Mouse (Mus musculus) embryonic facial prominence, embryonic 14.5 days (tissue): ENCODE measurements at regions not wholly inside any gene's neighbourhood (a gene's known extent, or its start where the extent isn't known, plus 50 kb on each side); places are given as distances from the start of the nearest gene placed in this dataset.
A peak's percentile ranks its signal among the peaks of the same experiment; 100 is the strongest.

Experiments
- ATAC-seq: fragments of 200-750 bp; cut with Nextera tagmentation; 2 replicates; pipeline ENCODE4 v1.8.0; 2017; ENCODE audit warnings: low read depth, moderate number of reproducible peaks, moderate TSS enrichment
- DNase-seq: peaks from one replicate; pipeline ENCODE4 v3.0.0-alpha.2; 2015; ENCODE audit warnings: low spot score
- H3K27ac ChIP-seq: fragments of 300-500 bp; sonication (generic); replicated peaks from 2 replicates; pipeline ENCODE4 v1.5.1; 2014; ENCODE audit warnings: low read depth, mild to moderate bottlenecking, low read length, moderate library complexity
- H3K27me3 ChIP-seq: fragments of 300-500 bp; sonication (generic); replicated peaks from 2 replicates; pipeline ENCODE4 v1.6.1; 2014; ENCODE audit warnings: low read length; ENCODE audit not compliant: control insufficient read depth, insufficient read depth
- H3K36me3 ChIP-seq: fragments of 300-500 bp; sonication (generic); 2 replicates; pipeline ENCODE4 v1.6.1; 2014; ENCODE audit warnings: low read length, mixed read lengths; ENCODE audit not compliant: control insufficient read depth, insufficient read depth
- H3K4me1 ChIP-seq: fragments of 300-500 bp; sonication (generic); 2 replicates; pipeline ENCODE4 v1.6.1; 2014; ENCODE audit warnings: antibody characterized with exemption, low read length; ENCODE audit not compliant: control insufficient read depth, insufficient read depth
- H3K4me2 ChIP-seq: fragments of 300-500 bp; sonication (generic); 2 replicates; pipeline ENCODE4 v1.6.1; 2014; ENCODE audit warnings: low read depth, mild to moderate bottlenecking, low read length, moderate library complexity, mixed read lengths
- H3K4me3 ChIP-seq: fragments of 300-500 bp; sonication (generic); 2 replicates; pipeline ENCODE4 v1.5.1; 2014; ENCODE audit warnings: low read depth, mild to moderate bottlenecking, low read length
- H3K9ac ChIP-seq: fragments of 300-500 bp; sonication (generic); 2 replicates; pipeline ENCODE4 v1.6.1; 2014; ENCODE audit warnings: low read depth, mild to moderate bottlenecking, low read length, moderate library complexity, mixed read lengths
- H3K9me3 ChIP-seq: fragments of 300-500 bp; sonication (generic); 2 replicates; pipeline ENCODE4 v1.6.1; 2016; ENCODE audit warnings: low read length; ENCODE audit not compliant: control insufficient read depth
- WGBS: fragments of 180-500 bp; shearing (Covaris S2); extraction: QIAGEN DNeasy Blood & Tissue Kit; methylation state at CpG from one replicate; pipeline ENCODE4 v1.1.7; 2014; 5-methylcytosine and 5-hydroxymethylcytosine counted together

GRCm38 (mm10) chr9:112447515-112447914 is 211.8 kb upstream of the Arpp21 start:
- H3K27ac ChIP-seq = no peak overlapping the region
- H3K4me1 ChIP-seq = no peaks in the 10 kb centered on the region
- H3K4me2 ChIP-seq = no peak overlapping the region
- ATAC-seq (no peak), DNase-seq (peak; percentile 31)
- no peak overlapping the region for H3K9ac ChIP-seq
- no peaks in the 10 kb centered on the region for H3K36me3 ChIP-seq
- no peak overlapping the region for H3K4me3 ChIP-seq
- H3K9me3 ChIP-seq = no peaks in the 10 kb centered on the region
- 15% methylated on average over 2 of the region's 2 CpGs for WGBS
- H3K27me3 ChIP-seq = no peaks in the 10 kb centered on the region

- no peak overlapping the region for H3K4me2 ChIP-seq
- H3K27me3 ChIP-seq = no peaks in the 10 kb centered on the region
- H3K9ac ChIP-seq = no peak overlapping the region
- WGBS = 73% methylated on average over 3 of the region's 3 CpGs
- H3K36me3 ChIP-seq = no peaks in the 10 kb centered on the region
- H3K9me3 ChIP-seq = no peaks in the 10 kb centered on the region
- DNase-seq (no peak), ATAC-seq (no peak)
- no peak overlapping the region for H3K4me3 ChIP-seq
- H3K27ac ChIP-seq = no peak overlapping the region
- H3K4me1 ChIP-seq = no peaks in the 10 kb centered on the region
Observed at GRCm38 (mm10) chr9:112446981-112447380, 211.2 kb upstream of the Arpp21 start.

GRCm38 (mm10) chr9:112446027-112446352 is 210.3 kb upstream of the Arpp21 start:
- no peaks in the 10 kb centered on the region for H3K36me3 ChIP-seq
- no peaks in the 10 kb centered on the region for H3K4me1 ChIP-seq
- ATAC-seq (no peak), DNase-seq (no peak)
- H3K27ac ChIP-seq = no peak overlapping the region
- H3K27me3 ChIP-seq = no peaks in the 10 kb centered on the region
- H3K4me2 ChIP-seq = no peak overlapping the region
- no peaks in the 10 kb centered on the region for H3K9me3 ChIP-seq
- H3K9ac ChIP-seq = no peak overlapping the region
- no peak overlapping the region for H3K4me3 ChIP-seq

DNA sequence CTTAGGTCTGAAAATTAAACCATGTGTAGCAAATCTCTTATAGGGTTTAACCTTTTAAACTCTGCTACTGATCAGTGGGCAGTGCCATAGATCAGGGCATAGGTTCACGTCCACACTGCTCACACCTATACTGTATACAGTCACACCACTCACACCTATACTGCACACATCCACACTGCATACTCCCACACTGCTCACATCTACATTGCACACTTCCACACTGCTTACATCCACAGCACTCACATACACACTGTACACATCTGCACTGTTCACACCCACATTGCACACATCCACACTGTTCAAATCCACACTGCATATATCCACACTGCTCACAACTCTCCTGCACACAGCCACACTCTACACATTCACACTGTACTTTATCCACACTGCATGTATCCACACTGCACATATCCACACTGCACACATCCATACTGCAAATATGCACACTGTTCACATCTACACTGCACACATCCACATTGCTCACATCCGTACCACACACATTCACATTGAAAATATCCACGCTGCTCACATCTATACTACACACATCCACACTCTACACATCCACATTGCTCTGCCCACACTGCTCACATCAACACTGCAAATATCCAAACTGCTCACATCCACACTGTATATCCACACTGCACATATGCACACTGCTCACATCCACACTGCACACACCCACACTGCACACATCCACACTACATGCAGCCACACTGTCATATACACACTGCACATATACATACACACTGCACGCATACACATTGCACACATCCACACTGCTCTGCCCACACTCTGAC is 209.7 kb upstream of the Arpp21 start:
- H3K4me1 ChIP-seq = no peaks in the 10 kb centered on the region
- WGBS = 87% methylated on average over 4 of the region's 4 CpGs
- no peaks in the 10 kb centered on the region for H3K27me3 ChIP-seq
- H3K36me3 ChIP-seq = no peaks in the 10 kb centered on the region
- ATAC-seq (0 out of 2 replicates have a peak, but pooled peaks have one; percentile 15), DNase-seq (no peak)
- H3K9me3 ChIP-seq = no peaks in the 10 kb centered on the region
- H3K27ac ChIP-seq = no peak overlapping the region
- no peak overlapping the region for H3K4me3 ChIP-seq
- H3K9ac ChIP-seq = no peak overlapping the region
- H3K4me2 ChIP-seq = no peak overlapping the region

DNA sequence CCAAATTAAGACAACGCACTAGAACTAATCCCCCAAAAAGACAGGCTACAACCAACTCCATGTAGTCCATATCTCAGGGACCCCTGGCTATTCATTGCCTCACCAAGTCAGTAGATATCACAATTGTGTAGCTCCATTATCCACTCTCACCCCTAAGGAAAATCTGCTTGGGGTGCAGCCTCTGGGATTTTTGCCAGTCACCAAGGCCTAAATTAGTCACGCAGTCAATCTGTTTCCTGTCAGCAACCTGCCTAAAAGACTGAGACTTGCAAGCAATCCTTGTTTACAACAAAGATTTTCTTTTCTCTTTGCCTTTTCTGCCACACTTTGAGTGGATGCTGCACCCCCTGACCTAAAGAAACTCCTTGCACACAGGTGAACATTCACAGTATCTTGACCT is 208.5 kb upstream of the Arpp21 start:
- 74% methylated on average over 2 of the region's 2 CpGs for WGBS
- no peak overlapping the region for H3K4me3 ChIP-seq
- H3K4me1 ChIP-seq = no peaks in the 10 kb centered on the region
- no peaks in the 10 kb centered on the region for H3K27me3 ChIP-seq
- no peaks in the 10 kb centered on the region for H3K36me3 ChIP-seq
- H3K27ac ChIP-seq = no peak overlapping the region
- no peaks in the 10 kb centered on the region for H3K9me3 ChIP-seq
- DNase-seq (no peak), ATAC-seq (no peak)
- no peak overlapping the region for H3K9ac ChIP-seq
- H3K4me2 ChIP-seq = no peak overlapping the region

- no peak overlapping the region for H3K9ac ChIP-seq
- no peaks in the 10 kb centered on the region for H3K36me3 ChIP-seq
- no peaks in the 10 kb centered on the region for H3K4me1 ChIP-seq
- 87% methylated on average over 2 of the region's 2 CpGs for WGBS
- ATAC-seq (no peak), DNase-seq (no peak)
- no peak overlapping the region for H3K4me2 ChIP-seq
- H3K27ac ChIP-seq = no peak overlapping the region
- no peak overlapping the region for H3K4me3 ChIP-seq
- no peaks in the 10 kb centered on the region for H3K9me3 ChIP-seq
- no peaks in the 10 kb centered on the region for H3K27me3 ChIP-seq
Observed at GRCm38 (mm10) chr9:112436094-112436493, 200.4 kb upstream of the Arpp21 start.

GRCm38 (mm10) chr9:112431920-112432437 is 196.2 kb upstream of the Arpp21 start:
- no peak overlapping the region for H3K27ac ChIP-seq
- H3K27me3 ChIP-seq = no peaks in the 10 kb centered on the region
- H3K36me3 ChIP-seq = no peaks in the 10 kb centered on the region
- ATAC-seq (no peak), DNase-seq (no peak)
- H3K4me1 ChIP-seq = no peaks in the 10 kb centered on the region
- WGBS = 82% methylated on average over 4 of the region's 4 CpGs
- H3K4me2 ChIP-seq = no peak overlapping the region
- H3K4me3 ChIP-seq = no peak overlapping the region
- no peak overlapping the region for H3K9ac ChIP-seq
- no peaks in the 10 kb centered on the region for H3K9me3 ChIP-seq

DNA sequence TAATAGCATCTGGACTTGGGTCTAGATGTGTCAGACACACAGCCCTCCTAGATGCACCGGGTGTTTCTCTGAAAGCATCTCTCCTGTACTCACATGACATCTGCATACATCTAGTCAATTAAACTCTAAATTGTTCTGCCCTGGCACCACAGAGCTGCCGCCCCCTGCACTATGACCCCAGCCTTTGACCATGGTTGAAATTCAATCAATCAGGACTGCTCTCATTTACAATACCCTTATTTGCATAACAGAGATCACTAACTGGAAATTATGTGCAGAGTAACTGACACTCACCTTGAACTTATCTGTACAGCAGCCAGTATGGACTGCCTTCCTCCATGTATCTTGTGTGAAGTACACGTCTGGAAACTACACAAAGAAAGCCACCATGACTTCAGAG is 193.5 kb upstream of the Arpp21 start:
- H3K4me2 ChIP-seq = no peak overlapping the region
- WGBS = 74% methylated on average over 3 of the region's 3 CpGs
- DNase-seq (no peak), ATAC-seq (no peak)
- no peak overlapping the region for H3K27ac ChIP-seq
- no peaks in the 10 kb centered on the region for H3K36me3 ChIP-seq
- H3K9me3 ChIP-seq = no peaks in the 10 kb centered on the region
- no peaks in the 10 kb centered on the region for H3K4me1 ChIP-seq
- H3K9ac ChIP-seq = no peak overlapping the region
- H3K4me3 ChIP-seq = no peak overlapping the region
- H3K27me3 ChIP-seq = no peaks in the 10 kb centered on the region

DNA sequence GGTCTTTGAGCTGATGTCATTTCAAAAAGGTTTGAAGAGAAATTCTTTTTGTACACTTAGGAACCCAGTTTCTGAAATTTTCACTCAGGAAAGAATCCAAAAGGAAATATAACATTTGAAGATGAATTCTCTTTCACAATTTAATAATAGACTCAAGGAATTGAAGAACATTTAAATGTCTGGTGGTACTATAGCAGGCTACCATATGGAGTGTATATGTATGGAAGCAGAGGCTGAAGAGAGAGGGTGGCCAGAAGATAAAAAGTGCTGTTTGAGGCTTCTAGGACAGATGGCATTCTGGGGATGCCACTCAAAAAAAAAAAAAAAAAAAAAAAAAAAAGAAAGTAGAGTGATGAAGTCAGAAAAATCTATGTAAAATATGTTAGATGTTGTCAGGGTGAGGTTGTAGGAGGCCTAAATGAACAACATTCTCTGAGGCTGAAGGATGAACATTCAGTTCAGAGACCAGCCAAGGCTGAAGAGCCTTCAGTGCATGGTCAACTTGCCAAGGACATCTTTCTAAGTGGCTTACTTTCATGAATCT is 170.1 kb upstream of the Arpp21 start:
- ATAC-seq (no peak), DNase-seq (no peak)
- H3K4me3 ChIP-seq = no peak overlapping the region
- H3K4me1 ChIP-seq = no peaks in the 10 kb centered on the region
- H3K27ac ChIP-seq = no peak overlapping the region
- H3K9me3 ChIP-seq = peaks cover 6% of the 10 kb centered on the region; the same call in 1 of the 2 replicates
- H3K27me3 ChIP-seq = no peaks in the 10 kb centered on the region
- no peaks in the 10 kb centered on the region for H3K36me3 ChIP-seq
- no peak overlapping the region for H3K4me2 ChIP-seq
- H3K9ac ChIP-seq = no peak overlapping the region
